Mouse (Mus musculus) adrenal gland, adult 18-20 months (tissue): ENCODE measurements around the gene Gm28635. TPM values are rescaled to one million over a fixed set of nuclear protein-coding genes. Genes with fewer than 3 reads are reported as not detected.

Experiments
- DNase-seq, 2 experiments: peaks; one replicate each; pipeline ENCODE4 v3.0.0; 2021 to 2022; ENCODE audit warnings: low spot score in 2 of 2
- total RNA-seq, 2 experiments: library from RNA; stranded (reverse); gene quantifications; 1 replicate in 1 of 2; 2 replicates in 1 of 2; pipeline ENCODE4 v1.2.3; 2021

The Gm28635 gene
- total RNA-seq, 2 experiments from 2014 or later: not detected

- DNase-seq: no peak
Observed at GRCm38 (mm10) chr2:84638428-84639220, 39.2 kb downstream of the Gm28635 start.

- DNase-seq: no peak
Observed at GRCm38 (mm10) chr2:84637452-84638165, 40.2 kb downstream of the Gm28635 start.

- DNase-seq: no peak
Observed at GRCm38 (mm10) chr2:84636231-84636741, 41.6 kb downstream of the Gm28635 start.

- DNase-seq: peak; percentile 64 to 70
Observed at GRCm38 (mm10) chr2:84635611-84636010, 42.2 kb downstream of the Gm28635 start.

DNA sequence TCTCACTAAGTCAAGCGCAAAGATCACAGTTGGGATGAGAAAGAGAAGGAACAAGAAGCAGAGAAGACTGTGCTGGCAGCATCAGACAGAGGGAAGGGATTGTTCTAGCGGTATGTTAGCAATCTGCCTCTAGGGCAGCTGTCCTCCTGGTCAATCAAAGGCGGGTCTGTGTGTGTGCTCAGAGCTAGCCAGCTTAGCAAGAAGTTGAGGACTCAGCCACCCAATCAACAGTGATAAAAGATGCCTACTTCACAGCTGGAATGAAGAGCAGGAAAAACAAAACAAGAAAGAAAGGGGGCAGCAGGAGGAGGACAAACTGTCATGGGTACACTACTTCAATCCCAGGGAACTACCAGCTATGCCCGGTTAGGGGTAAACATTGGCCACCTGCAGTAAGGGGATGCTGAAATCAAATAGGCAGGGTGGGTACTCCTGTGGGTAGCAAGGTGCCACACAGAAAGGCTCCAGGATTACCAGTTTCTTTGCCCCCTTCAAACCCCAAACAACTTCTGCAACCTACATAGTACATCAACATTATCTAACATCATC, 42.8 kb downstream of the Gm28635 start:
- no peak for DNase-seq

GRCm38 (mm10) chr2:84634006-84634405, 43.8 kb downstream of the Gm28635 start:
- DNase-seq: no peak

DNA sequence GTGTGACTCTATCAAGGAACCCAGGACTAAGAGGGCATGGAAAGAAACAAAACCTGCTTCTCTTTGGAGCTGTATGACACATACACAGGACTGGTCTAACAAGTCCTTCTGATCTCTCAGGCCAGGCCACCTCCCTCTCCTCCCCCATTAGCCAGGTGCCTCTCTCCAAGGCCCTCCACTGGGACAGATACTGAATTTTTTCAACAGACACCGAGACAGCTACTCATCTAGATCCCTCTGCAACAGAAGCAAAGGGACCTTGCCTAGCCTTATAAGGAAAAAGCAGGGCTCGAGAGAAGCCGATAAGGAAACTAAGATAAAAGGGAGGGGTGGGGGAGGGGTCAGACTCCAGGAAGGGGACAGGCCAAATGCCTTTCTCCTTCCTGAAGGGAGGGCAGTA, 44.8 kb downstream of the Gm28635 start:
- DNase-seq: no peak

DNA sequence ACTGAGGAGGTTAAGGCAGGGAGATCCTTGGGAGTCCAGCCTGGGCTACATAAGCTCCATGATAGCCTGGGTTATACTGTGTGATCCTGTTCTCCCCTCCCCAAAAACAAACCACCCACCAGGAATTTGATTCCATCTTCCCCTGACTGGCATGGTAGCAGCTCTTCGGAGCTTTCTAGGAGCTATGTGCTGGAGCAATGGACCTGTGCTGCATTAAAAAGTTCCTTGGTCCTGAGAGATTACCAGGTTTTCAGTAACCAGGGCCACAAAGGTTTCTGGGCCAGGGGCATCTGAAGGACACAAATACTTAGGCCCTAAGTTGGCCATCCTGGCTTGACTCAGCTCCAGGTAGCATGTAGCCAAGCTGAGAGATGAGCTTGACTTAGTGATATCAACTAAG, 45.8 kb downstream of the Gm28635 start:
- DNase-seq: no peak

DNA sequence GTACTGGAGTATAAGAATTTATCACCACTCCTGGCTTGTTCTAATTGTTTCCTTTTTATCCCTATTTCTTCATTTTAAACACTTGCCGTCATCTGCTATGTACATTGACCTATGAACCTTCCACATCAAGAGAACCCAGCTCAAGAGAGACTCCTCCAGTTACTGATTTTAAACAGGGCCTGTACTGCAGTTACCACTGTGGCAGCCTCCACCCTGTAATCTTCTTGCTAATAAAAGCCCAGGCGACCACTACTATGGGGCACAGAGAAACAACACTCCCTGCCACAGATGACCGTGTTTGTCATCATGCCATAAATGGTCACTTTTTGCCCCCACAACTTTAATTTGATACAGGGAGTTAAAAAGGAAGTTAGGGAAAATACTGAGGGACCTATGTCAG, 50.8 kb downstream of the Gm28635 start:
- DNase-seq: no peak

- DNase-seq: no peak
Observed at GRCm38 (mm10) chr2:84626366-84626975, 51.4 kb downstream of the Gm28635 start.

DNA sequence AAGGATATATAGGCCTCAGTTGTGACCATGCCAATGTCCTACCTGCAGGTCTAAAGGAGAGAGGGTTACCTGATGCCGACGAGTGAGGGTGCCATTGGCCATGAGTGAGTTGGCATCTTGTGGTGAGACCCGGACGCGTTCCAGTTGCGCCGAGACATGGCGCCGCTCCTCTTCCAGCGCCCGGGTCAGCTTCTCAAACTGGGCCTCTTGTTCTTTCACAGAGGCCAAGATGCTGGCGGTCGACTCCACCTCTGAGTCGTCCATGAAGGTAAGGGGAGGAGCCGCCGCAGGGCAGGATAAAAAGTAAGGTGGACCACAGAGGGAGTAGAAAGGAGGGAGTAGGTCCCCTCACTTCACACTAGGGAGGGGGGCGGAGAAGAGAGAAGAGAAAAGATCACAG, 53.6 kb downstream of the Gm28635 start:
- DNase-seq: no peak

- no peak for DNase-seq
Observed at GRCm38 (mm10) chr2:84623428-84624119, 54.3 kb downstream of the Gm28635 start.

GRCm38 (mm10) chr2:84622668-84623067, 55.2 kb downstream of the Gm28635 start:
- DNase-seq: no peak

GRCm38 (mm10) chr2:84619646-84620340, 58.0 kb downstream of the Gm28635 start:
- no peak for DNase-seq

GRCm38 (mm10) chr2:84618914-84619313, 58.9 kb downstream of the Gm28635 start:
- no peak for DNase-seq

DNA sequence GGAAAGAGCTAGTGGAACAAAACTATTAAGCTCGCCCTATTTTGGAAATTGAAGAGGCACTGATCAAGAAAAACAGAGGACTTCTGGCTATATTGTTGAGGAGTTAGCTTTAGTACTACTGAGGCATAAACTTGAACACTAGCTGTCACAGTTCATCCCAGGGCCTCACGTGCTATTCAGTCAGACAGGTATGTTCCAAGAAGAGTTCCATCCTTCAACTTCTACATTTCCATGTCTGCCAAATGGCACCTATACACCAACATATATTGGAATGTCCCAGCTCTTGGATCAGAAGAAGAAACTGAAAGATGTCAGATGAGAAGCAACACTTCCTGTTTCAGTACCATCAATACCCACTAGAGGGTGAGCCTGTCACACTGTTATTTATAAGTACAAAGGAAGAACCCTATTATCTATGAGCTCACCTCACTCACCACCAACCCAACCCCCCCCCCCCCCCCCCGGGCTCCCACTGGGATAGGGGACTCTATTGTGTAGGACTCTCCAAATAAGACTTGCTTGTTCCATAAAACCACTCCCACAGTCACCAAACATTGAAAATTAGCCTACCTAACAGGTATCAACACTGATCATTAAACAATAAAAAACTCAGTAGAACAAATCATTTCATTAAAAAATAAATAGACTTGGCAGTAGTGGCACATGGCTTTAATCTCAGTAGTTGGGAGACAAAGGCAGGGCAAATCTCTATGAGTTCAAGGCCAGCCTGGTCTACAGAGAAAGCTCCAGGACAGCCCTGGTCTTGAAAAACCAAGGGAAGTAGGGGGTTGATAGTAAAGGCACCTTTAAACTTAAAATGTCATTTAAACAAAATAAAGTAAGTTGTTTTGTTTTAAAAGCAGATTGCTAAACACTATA, 60.0 kb downstream of the Gm28635 start:
- no peak for DNase-seq

- DNase-seq: no peak
Observed at GRCm38 (mm10) chr2:84612764-84613163, 65.1 kb downstream of the Gm28635 start.

DNA sequence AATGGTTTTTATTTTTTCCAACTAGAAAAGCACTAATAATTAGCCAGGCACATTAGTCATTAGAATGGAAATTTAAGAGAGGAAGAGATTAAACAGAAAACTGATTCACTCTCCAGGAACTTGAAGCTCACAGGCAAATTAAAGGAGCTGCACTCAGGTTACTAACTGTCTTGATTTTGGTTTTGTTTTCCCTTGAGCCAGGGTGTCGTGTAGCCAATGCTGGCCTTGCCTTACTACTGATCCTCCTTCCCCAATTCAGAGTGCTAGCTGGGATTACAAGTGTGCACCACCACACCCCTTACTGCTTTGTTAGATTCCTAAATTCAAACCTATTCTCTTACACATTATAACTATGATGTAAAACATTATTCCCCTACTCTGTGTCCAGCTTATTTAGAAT, 70.0 kb downstream of the Gm28635 start:
- no peak for DNase-seq

GRCm38 (mm10) chr2:84600977-84601376, 76.9 kb downstream of the Gm28635 start:
- DNase-seq: no peak
